Mouse (Mus musculus) forebrain, embryonic 15.5 days (tissue): ENCODE measurements around the gene Arl2bp. TPM values are rescaled to one million over a fixed set of nuclear protein-coding genes. Genes with fewer than 3 reads are reported as not detected.

ENCODE experiments used
- ATAC-seq: fragments of 200-750 bp; cut with Nextera tagmentation; replicated peaks from 2 replicates; pipeline ENCODE4 v1.8.0; 2017; ENCODE audit warnings: mild to moderate bottlenecking, moderate TSS enrichment, moderate library complexity
- H3K27ac ChIP-seq: fragments of 300-500 bp; sonication (generic); replicated peaks from 2 replicates; pipeline ENCODE4 v1.5.1; 2015; ENCODE audit warnings: mild to moderate bottlenecking, inconsistent platforms
- H3K27me3 ChIP-seq: fragments of 300-500 bp; sonication (generic); 2 replicates; pipeline ENCODE4 v1.6.1; 2015; ENCODE audit warnings: inconsistent platforms
- H3K36me3 ChIP-seq: fragments of 300-500 bp; sonication (generic); 2 replicates; pipeline ENCODE4 v1.6.1; 2015; ENCODE audit warnings: mild to moderate bottlenecking, inconsistent platforms
- H3K4me1 ChIP-seq: fragments of 300-500 bp; sonication (generic); 2 replicates; pipeline ENCODE4 v1.6.1; 2015; ENCODE audit warnings: inconsistent platforms
- H3K4me2 ChIP-seq: fragments of 300-500 bp; sonication (generic); replicated peaks from 2 replicates; pipeline ENCODE4 v1.6.1; 2015; ENCODE audit warnings: mild to moderate bottlenecking, inconsistent platforms
- H3K4me3 ChIP-seq: fragments of 300-500 bp; sonication (generic); 2 replicates; pipeline ENCODE4 v1.5.1; 2015; ENCODE audit warnings: mild to moderate bottlenecking, inconsistent platforms
- H3K9ac ChIP-seq: fragments of 300-500 bp; sonication (generic); replicated peaks from 2 replicates; pipeline ENCODE4 v1.6.1; 2015; ENCODE audit warnings: mild to moderate bottlenecking, inconsistent platforms
- H3K9me3 ChIP-seq: fragments of 300-500 bp; sonication (generic); 2 replicates; pipeline ENCODE4 v1.6.1; 2016; ENCODE audit warnings: inconsistent platforms
- WGBS: fragments of 180-500 bp; shearing (Covaris S2); methylation state at CpG from one replicate; pipeline ENCODE4 v1.1.7; 2015; ENCODE audit warnings: mixed read lengths; 5-methylcytosine and 5-hydroxymethylcytosine counted together
- polyA plus RNA-seq: library from polyadenylated mRNA; unstranded; fragments of >200 nt; fragmentation: Nextera tagmentation; extraction: Ambion mirVana; gene quantifications from 2 replicates; pipeline ENCODE4 v1.2.1, GENCODE M21; 2015

Arl2bp gene
- 198 and 206 TPM in 2 replicates for polyA plus RNA-seq

- ATAC-seq, result peak; percentile 99
- H3K36me3 ChIP-seq, result peaks cover 20% of the 10 kb centered on the region
- H3K4me3 ChIP-seq, result peak within 1 kb of the TSS; percentile 71
- H3K9ac ChIP-seq, result peak within 1 kb of the TSS; percentile 88
- peak within 1 kb of the TSS; percentile 58 for H3K4me2 ChIP-seq
- H3K27ac ChIP-seq, result peak within 1 kb of the TSS; percentile 90
- no peaks in the 10 kb centered on the region for H3K27me3 ChIP-seq
- WGBS, result under 1% methylated on average over 73 of the region's 74 CpGs
- H3K4me1 ChIP-seq, result peaks cover 15% of the 10 kb centered on the region
- H3K9me3 ChIP-seq, result no peaks in the 10 kb centered on the region
Observed at GRCm38 (mm10) chr8:94666456-94667308, at the start of gene Arl2bp. TSS of gene Arl2bp (plus strand) at chr8:94666600.

- Histone ChIP-seq H3K36me3 (peaks cover 25% of the 10 kb centered on the region), H3K9ac (no peak overlapping the region)
- WGBS, result 98% methylated on average over 1 of the region's 1 CpGs
Observed at GRCm38 (mm10) chr8:94624885-94625284, 41.5 kb upstream of the Arl2bp start.

GRCm38 (mm10) chr8:94633564-94634194 lies 32.7 kb upstream of the Arl2bp start:
- Histone ChIP-seq H3K9me3 (no peaks in the 10 kb centered on the region), H3K4me3 (no peak overlapping the region), H3K4me2 (no peak overlapping the region), H3K36me3 (peaks cover 76% of the 10 kb centered on the region), H3K9ac (no peak overlapping the region), H3K27ac (no peak overlapping the region), H3K27me3 (no peaks in the 10 kb centered on the region), H3K4me1 (no peaks in the 10 kb centered on the region)
- ATAC-seq, result no peak
- 95% methylated on average over 2 of the region's 2 CpGs for WGBS

More at GRCm38 (mm10) chr8:94624885-94625284, 41.5 kb upstream of the Arl2bp start:
- no peak for ATAC-seq
- H3K4me3 ChIP-seq, result no peak overlapping the region
- no peak overlapping the region for H3K27ac ChIP-seq
- no peaks in the 10 kb centered on the region for H3K9me3 ChIP-seq
- H3K4me1 ChIP-seq, result no peaks in the 10 kb centered on the region
- no peak overlapping the region for H3K4me2 ChIP-seq
- no peaks in the 10 kb centered on the region for H3K27me3 ChIP-seq

GRCm38 (mm10) chr8:94634211-94634610 lies 32.2 kb upstream of the Arl2bp start:
- Histone ChIP-seq H3K27ac (no peak overlapping the region), H3K27me3 (no peaks in the 10 kb centered on the region), H3K4me3 (no peak overlapping the region), H3K9me3 (no peaks in the 10 kb centered on the region), H3K9ac (no peak overlapping the region), H3K4me2 (no peak overlapping the region), H3K36me3 (peaks cover 76% of the 10 kb centered on the region), H3K4me1 (no peaks in the 10 kb centered on the region)
- ATAC-seq, result no peak

GRCm38 (mm10) chr8:94641183-94641582 lies 25.2 kb upstream of the Arl2bp start:
- H3K9ac ChIP-seq, result no peak overlapping the region
- H3K27ac ChIP-seq, result no peak overlapping the region
- no peaks in the 10 kb centered on the region for H3K4me1 ChIP-seq
- peaks cover 81% of the 10 kb centered on the region for H3K36me3 ChIP-seq
- no peaks in the 10 kb centered on the region for H3K27me3 ChIP-seq
- WGBS, result 82% methylated on average over 2 of the region's 2 CpGs
- no peaks in the 10 kb centered on the region for H3K9me3 ChIP-seq
- H3K4me2 ChIP-seq, result no peak overlapping the region
- no peak overlapping the region for H3K4me3 ChIP-seq
- ATAC-seq, result no peak

GRCm38 (mm10) chr8:94641938-94642337 lies 24.5 kb upstream of the Arl2bp start:
- no peaks in the 10 kb centered on the region for H3K9me3 ChIP-seq
- no peak overlapping the region for H3K4me3 ChIP-seq
- no peak overlapping the region for H3K27ac ChIP-seq
- H3K9ac ChIP-seq, result no peak overlapping the region
- no peak overlapping the region for H3K4me2 ChIP-seq
- ATAC-seq, result no peak
- WGBS, result 92% methylated on average over 3 of the region's 3 CpGs
- H3K4me1 ChIP-seq, result no peaks in the 10 kb centered on the region
- peaks cover 81% of the 10 kb centered on the region for H3K36me3 ChIP-seq
- no peaks in the 10 kb centered on the region for H3K27me3 ChIP-seq

- H3K9me3 ChIP-seq, result no peaks in the 10 kb centered on the region
- H3K27me3 ChIP-seq, result no peaks in the 10 kb centered on the region
- no peak overlapping the region for H3K4me3 ChIP-seq
- H3K27ac ChIP-seq, result no peak overlapping the region
- H3K4me1 ChIP-seq, result no peaks in the 10 kb centered on the region
- H3K4me2 ChIP-seq, result no peak overlapping the region
- 65% methylated on average over 1 of the region's 1 CpGs for WGBS
- H3K36me3 ChIP-seq, result peaks cover 77% of the 10 kb centered on the region
- no peak overlapping the region for H3K9ac ChIP-seq
- ATAC-seq, result no peak
Observed at GRCm38 (mm10) chr8:94645202-94645601, 21.2 kb upstream of the Arl2bp start.

GRCm38 (mm10) chr8:94646165-94646564 lies 20.2 kb upstream of the Arl2bp start:
- 89% methylated on average over 3 of the region's 3 CpGs for WGBS
- Histone ChIP-seq H3K9me3 (no peaks in the 10 kb centered on the region), H3K4me3 (no peak overlapping the region), H3K4me2 (no peak overlapping the region), H3K27me3 (no peaks in the 10 kb centered on the region), H3K36me3 (peaks cover 70% of the 10 kb centered on the region), H3K27ac (no peak overlapping the region), H3K9ac (no peak overlapping the region), H3K4me1 (no peaks in the 10 kb centered on the region)
- no peak for ATAC-seq

- Histone ChIP-seq H3K36me3 (peaks cover 74% of the 10 kb centered on the region), H3K9me3 (no peaks in the 10 kb centered on the region), H3K4me1 (no peaks in the 10 kb centered on the region), H3K4me2 (no peak overlapping the region), H3K27ac (no peak overlapping the region), H3K9ac (no peak overlapping the region), H3K4me3 (no peak overlapping the region), H3K27me3 (no peaks in the 10 kb centered on the region)
- WGBS, result 32% methylated on average over 3 of the region's 3 CpGs
- ATAC-seq, result no peak
Observed at GRCm38 (mm10) chr8:94649496-94649895, 16.9 kb upstream of the Arl2bp start.

- Histone ChIP-seq H3K4me1 (no peaks in the 10 kb centered on the region), H3K4me3 (no peak overlapping the region), H3K27me3 (no peaks in the 10 kb centered on the region), H3K27ac (no peak overlapping the region), H3K9ac (no peak overlapping the region), H3K9me3 (no peaks in the 10 kb centered on the region), H3K4me2 (no peak overlapping the region), H3K36me3 (peaks cover 77% of the 10 kb centered on the region)
- ATAC-seq, result no peak
- WGBS, result 88% methylated on average over 3 of the region's 3 CpGs
Observed at GRCm38 (mm10) chr8:94652951-94653350, 13.4 kb upstream of the Arl2bp start.

GRCm38 (mm10) chr8:94654994-94655393 lies 11.4 kb upstream of the Arl2bp start:
- no peak for ATAC-seq
- H3K36me3 ChIP-seq, result peaks cover 70% of the 10 kb centered on the region

GRCm38 (mm10) chr8:94658031-94658430 lies 8.4 kb upstream of the Arl2bp start:
- Histone ChIP-seq H3K4me3 (no peak overlapping the region), H3K4me2 (no peak overlapping the region), H3K4me1 (no peaks in the 10 kb centered on the region), H3K36me3 (peaks cover 50% of the 10 kb centered on the region), H3K27ac (no peak overlapping the region), H3K27me3 (no peaks in the 10 kb centered on the region), H3K9me3 (no peaks in the 10 kb centered on the region), H3K9ac (no peak overlapping the region)
- 85% methylated on average over 2 of the region's 2 CpGs for WGBS
- ATAC-seq, result no peak

More at GRCm38 (mm10) chr8:94654994-94655393, 11.4 kb upstream of the Arl2bp start:
- no peaks in the 10 kb centered on the region for H3K9me3 ChIP-seq
- H3K27ac ChIP-seq, result no peak overlapping the region
- H3K4me1 ChIP-seq, result no peaks in the 10 kb centered on the region
- H3K27me3 ChIP-seq, result no peaks in the 10 kb centered on the region
- no peak overlapping the region for H3K4me3 ChIP-seq
- H3K4me2 ChIP-seq, result no peak overlapping the region
- no peak overlapping the region for H3K9ac ChIP-seq
